Mouse (Mus musculus) lung, postnatal 36 days (tissue): ENCODE measurements around the gene Pxt1.

ENCODE experiments used
- DNase-seq: peaks from one replicate; pipeline ENCODE4 v3.0.0; 2022; ENCODE audit warnings: mixed read lengths

Pxt1 gene

DNA sequence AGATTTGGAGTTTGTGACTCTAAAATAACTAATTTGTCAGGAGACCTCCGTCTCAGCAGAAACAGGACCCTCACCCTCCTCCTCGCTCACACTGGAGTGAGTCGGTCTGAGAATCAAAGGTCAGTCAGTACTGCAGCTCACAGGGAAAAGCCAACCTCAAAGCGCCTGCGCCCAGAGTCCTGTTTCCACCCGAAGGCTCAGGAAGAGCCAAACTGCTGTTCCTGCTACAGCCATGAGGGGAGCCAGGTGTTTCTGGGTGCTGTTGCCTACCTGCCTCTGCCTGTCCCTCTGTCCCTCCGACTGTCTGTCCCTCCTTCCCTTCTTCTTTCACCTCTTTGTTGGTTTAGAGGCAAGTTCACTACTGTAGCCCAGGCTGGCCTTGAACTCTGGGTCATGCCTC, 33.5 kb downstream of the Pxt1 start:
- DNase-seq: no peak

DNA sequence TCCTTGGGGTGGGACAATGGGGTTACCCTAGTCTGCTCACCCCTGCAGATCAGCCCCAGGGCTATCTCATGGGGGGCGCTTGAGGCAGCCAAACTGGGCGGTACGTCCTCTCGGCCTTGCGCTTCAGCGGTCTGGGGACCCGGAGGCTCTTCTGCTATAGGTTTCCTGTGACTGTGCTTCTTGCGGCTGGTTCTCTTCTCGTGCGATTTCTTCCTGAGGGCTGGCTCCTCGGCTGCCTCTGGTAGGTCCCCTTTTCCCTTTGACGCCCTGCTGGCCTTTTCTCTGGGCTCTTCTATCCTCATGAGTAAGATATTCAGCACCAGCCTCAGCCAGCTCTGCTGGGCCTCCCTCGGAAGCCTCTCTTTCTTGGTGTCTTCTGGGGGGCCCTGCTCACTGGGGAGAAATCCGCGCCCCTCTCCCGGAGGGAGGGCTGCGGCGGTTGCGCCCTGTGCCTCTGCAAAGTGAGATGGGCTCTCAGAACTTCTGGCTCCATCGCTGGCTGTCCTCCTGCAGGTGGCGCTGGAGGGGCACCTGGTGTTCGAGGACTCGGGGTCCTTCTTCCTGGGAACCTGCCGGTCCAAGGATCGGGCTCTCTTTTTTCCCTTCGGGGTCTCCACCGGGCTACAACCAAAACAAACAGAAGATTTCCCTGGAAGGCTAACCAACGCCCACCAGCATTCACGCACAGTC, 34.2 kb downstream of the Pxt1 start:
- peak; percentile 65 for DNase-seq

DNA sequence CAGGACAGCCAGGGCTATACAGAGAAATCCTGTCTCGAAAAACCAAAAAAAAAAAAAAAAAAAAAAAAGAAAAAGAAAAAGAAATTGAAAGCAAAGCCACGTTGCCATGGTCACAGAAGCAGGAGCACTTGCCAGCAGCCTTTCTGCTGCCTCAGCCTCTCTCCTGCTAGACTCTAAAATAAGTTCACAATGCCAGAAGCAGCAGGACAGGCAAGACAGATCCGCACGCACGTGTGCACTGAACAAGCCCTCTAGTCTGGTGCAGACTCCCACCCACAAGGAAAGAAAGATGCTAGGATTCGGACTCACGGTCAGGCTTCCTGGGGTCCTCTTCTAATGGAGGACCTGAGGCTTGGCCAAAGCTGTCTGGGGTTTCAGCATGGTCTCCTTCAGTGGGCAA, 35.7 kb downstream of the Pxt1 start:
- DNase-seq: peak; percentile 15

DNA sequence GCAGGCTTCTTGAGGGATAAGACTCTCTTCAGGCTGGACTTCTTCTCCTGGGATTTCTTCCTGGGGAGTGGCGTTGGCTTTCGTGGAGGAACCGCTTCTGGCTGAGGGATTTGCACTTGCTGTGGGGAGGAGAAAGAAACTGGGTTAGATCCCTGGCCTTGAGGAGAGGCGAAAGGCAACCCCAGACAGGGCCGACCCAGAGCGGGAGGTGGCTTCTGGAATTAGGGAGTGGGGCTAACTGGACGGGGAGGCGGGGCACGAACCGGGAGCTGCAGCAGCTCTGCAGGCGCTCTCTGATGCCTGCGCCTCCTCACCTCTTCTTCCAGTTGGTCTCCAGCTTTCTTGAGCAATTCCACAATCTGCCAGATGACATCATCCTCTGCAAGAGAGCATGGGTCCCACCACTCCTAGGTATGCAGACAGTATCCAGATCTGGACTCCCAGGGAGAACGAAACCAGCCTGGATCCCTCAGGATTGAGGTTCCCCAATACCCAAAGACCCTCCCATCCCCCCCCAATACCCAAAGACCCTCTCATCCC, 38.2 kb downstream of the Pxt1 start:
- DNase-seq: no peak

DNA sequence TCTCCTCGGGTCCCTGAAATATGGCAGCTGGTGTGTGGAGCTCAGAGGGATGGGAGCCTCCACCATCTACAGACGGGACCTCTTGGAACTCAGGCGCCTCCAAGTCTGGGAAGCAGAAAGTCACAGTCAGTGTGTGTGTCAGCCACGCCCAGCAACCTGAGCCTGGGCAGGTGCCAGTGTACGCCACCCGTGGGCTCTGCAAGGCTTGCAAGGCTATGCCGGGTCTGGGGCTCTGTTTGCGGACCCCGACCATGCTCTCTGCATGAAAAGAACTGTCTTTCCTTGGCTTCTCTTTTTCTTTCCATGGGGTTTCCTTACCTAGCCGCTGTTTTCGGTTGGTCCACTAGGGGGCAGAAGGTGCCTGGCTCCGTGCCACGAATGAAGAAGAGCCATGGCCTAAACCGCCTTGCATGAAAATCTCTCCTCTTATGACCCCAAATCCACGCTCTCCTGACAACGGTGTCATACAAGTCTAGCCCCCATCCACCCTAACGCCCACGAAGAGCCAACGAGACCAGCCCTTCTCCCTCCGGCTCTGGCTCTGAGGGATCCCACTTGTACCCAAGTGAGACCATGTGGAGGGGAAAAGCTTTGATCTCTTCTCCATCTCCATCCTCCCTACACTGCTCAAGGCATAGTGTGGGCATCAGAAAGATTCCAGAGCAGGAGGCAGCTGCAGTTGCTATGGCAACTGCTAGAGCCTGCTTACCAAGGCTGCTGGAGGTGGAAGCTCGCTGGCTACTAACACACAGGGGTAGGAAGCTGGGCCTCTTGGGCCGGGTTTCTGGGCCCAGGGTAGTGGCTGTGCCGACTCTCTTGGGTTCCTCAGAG, 38.9 kb downstream of the Pxt1 start:
- peak; percentile 72 for DNase-seq

DNA sequence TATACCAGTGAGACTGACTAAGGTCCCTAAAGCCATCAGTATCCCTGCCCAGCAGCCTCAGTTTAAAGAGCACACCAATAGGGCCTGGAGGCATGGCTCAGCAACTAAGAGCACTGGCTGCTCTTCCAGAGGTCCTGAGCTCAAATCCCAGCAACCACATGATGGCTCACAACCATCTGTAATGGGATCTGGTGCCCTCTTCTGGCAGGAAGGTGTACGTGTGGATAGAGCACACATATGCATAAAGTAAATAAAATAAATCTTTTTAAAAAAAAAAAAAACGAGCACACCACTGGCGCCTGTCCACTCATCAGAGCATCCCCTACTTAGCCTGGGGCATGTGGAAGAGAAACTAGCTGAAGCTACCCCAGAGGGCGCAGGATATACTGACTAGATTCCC, 42.1 kb downstream of the Pxt1 start:
- DNase-seq: no peak

DNA sequence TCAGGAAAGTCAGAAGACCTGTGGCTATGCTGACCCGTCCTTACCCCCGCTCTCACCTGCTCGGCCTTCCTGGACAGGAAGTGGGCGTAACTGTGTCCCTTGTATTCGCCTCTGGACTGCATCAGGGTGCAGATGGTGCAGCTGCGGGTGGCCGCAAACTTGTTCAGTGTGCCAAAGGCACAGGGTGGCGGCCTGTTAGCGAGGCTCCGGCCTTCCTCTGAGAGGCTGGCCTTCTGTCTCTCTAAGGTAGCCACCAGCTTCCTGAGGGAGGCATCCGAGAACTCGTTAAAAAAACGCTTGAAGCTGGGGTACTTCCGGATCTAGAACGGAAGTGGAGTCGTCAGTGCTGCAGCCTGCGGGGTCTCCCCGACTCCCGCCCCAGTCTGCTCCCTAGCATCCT, 44.2 kb downstream of the Pxt1 start:
- no peak for DNase-seq

DNA sequence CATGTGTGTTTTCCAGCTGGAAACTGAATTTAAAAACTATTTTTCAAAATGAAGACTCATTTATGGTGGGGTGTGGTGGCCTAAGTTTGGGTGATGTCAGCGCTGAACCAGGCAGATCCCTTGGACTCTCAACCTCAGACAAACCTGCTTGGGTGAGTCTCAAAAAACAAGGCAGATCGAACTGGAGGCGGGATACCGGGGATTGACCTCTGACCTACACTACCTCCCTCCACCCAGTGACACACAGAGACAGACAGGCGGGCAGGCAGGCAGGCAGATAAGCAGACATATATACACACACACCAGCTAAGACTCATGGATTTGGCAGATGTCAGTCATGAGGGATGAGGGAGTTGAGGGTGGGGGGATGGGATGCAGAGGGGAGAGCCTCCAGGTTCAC, 45.4 kb downstream of the Pxt1 start:
- DNase-seq: no peak

DNA sequence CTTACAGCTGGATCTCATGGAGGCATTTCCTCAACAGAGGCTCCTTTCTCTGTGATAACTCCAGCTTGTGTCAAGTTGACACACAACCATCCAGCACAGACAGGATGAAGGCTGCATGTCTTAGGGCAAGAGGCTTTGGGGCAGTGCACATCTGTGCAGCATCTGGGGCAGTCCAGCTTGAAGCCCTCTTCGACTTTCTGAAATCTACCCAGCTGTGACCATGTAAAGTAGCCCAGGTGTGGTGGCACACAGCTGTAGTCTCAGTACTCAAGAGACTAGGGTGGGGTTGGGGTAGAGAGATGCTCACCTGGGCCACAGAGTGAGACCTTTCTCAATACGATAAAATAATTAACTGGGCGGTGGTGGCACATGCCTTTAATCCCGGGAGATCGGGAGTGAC, 45.8 kb downstream of the Pxt1 start:
- no peak for DNase-seq

DNA sequence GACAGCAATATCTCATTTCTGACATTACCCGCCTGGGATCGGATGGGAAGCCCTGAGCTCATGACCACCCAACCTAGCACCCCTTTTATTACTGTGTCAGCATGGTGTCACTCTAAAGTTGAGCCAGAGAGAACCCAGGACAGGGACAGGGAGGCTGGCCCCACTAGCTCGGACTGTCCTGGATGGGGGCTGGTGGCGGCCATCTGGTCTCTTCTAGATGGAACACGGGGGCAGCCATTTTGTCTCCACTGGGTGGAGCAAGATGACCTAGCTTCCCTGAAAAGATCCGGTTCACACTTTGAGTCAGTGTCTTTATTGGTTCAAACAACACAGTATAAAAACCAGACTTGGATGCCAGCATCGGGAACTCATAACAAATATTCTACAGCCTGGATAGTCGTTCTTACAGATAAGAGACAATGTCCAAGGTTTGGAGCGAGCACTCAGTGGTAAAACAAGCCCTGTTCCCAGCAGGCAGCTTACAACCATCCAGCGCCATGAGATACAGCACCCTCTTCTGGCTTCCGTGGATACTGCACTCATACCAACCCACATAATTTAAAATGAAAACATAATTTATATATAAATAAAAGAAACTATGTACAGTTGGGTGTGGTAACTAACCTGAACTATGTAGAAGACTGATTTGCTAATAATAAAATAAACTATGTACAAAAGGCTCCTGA, 47.4 kb downstream of the Pxt1 start:
- DNase-seq: no peak

DNA sequence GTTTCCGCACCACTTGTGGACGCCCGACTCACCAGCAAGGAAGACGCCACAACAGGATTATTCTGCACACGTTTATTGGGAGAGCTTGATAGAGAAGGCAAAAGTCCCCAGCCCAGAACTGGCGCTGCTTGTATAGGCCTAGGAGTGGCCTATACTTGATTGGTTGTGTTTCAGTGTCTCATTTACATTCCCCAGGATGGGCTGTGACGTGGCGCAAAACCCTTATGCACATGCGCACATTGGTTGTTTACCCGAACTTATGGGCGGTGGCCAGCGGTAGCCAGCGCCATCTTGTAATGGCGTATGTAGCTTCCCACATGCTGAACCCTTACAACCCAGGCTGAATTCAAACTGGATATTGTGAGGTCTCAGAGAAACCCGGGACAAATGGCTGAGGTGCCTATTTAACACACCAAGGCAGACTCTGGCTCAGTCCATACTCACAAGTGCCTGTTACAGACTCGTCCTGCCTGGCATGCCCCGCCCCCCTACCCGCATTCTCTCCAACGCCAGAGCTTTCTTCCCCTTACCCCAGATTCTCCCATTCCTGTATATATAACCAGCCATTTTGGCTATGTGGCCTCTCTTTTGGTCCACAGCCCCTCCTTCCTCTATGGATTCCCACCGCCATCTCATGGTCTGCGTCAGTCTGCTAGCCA, 48.3 kb downstream of the Pxt1 start:
- no peak for DNase-seq

DNA sequence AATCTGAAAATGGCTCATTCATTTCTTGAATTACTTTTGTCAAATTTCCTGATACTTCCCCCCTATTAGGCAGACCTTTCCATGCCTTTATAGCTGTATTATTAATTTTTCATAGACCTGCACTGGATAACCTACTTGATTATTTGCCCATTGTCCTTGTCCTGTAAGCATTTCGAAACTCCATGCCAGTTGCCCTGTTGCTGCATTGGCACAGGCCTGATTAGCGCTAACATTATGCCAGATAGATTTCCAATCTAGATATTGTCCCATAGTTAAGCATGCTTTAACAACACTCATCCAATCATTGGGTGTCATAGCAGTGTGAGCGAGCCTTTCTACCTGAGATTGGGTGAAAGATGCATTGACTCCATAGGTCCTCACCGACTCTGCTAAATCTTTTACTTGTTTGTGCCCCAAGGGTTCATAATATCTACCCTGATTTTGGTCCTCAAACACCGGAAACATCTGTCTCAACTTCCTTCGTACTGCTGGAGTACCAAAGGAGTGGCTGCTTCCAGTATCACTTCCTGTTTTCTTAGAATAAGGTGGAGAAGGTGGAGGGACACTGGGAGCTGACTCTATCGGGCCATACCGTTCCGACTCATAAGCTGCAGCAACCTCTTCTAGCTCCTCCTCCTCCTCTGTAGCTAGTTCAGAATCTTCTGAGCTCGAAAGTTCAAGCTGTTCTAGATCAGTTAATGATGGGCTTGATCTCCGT, 49.4 kb downstream of the Pxt1 start:
- DNase-seq: peak; percentile 51

DNA sequence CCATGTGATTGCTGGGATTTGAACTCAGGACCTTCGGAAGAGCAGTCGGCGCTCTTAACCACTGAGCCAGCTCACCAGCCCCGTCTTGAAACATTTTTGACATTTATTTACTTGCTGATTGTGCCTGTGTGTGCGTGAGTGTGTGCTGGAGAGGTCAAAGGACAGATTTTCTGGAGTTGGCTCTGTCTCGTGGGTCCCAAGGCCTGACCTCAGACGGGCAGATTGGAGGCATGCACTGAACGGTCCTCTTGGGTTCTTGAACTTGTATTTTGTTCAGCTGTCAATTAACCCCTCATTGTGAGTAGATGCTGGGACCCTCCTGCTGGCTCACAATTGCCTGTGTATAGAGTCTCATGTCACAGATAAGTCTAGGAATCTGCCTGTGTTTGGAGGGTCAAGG, 57.4 kb downstream of the Pxt1 start:
- DNase-seq: no peak

DNA sequence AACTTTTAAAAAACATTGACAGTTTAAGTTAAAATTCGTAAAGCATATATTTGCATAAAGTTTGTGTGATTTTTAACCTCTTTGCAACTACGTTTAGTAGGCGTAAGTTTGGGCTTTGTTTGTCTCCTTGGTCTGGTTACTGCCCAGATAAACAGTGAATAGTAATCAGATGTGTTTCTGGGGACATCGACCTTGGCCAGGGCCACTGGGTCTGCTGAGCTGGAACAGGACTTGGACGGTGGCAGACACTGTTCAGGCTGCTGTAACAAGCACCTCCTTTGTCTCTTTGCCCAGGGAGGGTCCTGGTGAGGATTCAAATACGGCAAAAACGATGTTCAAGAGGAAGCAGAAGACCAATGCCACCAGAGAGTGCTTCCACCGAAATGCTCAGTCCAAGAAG, 58.4 kb downstream of the Pxt1 start:
- no peak for DNase-seq
